Mouse (Mus musculus) spleen, postnatal 4 days (tissue): ENCODE data around the gene Fcgr2b.
"Not testable (repeated sequence)": the region's sequence is repeated elsewhere in the genome, so short reads cannot be mapped to it uniquely, and the experiment has no call there.

ENCODE experiments used
- DNase-seq, 2 experiments: peaks; one replicate each; pipeline ENCODE4 v3.0.0; 2022; ENCODE audit warnings: low spot score in 2 of 2

The Fcgr2b gene

DNA sequence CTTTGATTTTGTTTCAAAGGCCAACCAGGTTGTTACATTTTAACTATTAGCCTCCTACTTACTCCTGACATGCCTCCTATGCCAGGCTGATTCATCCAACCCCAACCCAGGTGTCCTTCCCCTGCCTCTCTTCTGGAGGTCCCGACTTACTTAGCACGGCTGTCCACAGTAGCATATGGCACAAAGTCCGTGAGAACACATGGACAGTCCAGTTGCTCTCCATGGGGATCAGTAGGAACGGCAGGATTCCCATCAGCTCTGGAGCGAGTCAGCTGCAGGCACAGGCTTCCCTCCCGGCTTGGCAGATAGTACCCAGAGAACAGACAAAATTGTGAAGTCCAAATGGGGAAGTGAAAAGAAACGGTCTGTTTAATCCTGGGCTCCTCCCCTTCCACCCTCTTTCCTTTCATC is 591 bp downstream of the Fcgr2b start:
- no peak for DNase-seq

- not testable (repeated sequence) for DNase-seq
Measured at GRCm38 (mm10) chr1:170975350-170975749, 997 bp downstream of the Fcgr2b start.

DNA sequence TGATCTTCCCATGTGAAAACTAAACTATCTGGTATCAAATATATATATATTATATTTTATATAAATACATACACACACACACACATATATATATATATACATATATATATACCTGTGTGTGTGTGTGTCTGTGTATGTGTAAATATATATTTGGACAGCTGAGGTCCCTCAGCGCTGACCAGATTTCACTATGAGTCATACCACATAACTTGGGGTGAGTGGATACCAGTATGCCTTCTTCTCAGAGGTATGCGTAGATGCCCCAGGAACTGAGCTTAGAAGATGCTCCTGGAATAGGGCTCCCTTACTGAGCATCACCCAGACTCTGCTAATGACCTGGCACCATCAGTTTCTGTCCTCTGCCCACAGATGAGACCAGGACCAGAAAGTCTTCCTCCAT is 1.6 kb downstream of the Fcgr2b start:
- DNase-seq = no peak

- no peak for DNase-seq
Measured at GRCm38 (mm10) chr1:170974171-170974570, 2.2 kb downstream of the Fcgr2b start.

- no peak for DNase-seq
Measured at GRCm38 (mm10) chr1:170972936-170973335, 3.4 kb downstream of the Fcgr2b start.

DNA sequence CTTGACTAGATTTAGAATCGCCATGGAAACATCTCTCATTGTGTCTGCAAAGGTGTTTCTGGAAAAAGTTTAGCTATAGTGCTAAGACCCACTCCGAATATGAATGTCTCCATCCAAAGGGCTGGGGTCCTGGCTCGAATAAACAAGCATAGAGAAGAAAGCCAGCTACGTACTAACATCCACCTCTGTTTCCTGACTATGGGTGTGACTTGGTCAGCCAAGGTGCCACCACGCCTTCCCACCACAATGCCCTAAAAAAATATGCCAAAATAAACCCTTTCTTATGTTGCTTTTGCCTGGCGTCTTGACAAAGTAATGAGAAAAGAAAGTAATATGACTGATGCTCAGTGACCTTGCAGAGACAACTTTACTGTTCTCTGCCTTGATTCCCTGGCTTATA is 3.9 kb downstream of the Fcgr2b start:
- DNase-seq = no peak

GRCm38 (mm10) chr1:170968576-170968975 is 7.8 kb downstream of the Fcgr2b start:
- no peak for DNase-seq

GRCm38 (mm10) chr1:170967581-170967980 is 8.8 kb downstream of the Fcgr2b start:
- DNase-seq = no peak

GRCm38 (mm10) chr1:170963087-170963486 is 13.3 kb downstream of the Fcgr2b start:
- no peak for DNase-seq

- no peak for DNase-seq
Measured at GRCm38 (mm10) chr1:170962301-170962700, 14.0 kb downstream of the Fcgr2b start.

DNA sequence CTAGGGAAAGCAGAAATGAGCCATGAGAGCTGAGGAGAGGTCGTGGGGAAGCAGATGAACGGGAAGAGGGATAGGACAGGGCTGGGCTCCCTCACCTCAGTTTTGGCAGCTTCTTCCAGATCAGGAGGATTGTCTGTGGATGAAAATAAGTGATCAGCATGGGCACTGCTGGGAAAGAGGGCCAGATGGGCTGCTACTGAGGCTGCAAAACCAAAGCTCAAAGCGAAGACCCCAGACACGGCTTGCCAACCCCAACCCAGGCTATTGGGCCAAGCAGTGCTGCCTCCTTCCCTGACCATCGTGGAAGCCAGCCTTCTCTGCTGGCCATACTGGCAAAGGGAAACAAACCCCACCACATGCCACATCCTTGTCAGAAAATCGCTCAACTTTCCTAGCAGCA is 15.2 kb downstream of the Fcgr2b start:
- DNase-seq = no peak

GRCm38 (mm10) chr1:170959791-170960190 is 16.6 kb downstream of the Fcgr2b start:
- no peak for DNase-seq

GRCm38 (mm10) chr1:170958225-170958624 is 18.1 kb downstream of the Fcgr2b start:
- no peak for DNase-seq

DNA sequence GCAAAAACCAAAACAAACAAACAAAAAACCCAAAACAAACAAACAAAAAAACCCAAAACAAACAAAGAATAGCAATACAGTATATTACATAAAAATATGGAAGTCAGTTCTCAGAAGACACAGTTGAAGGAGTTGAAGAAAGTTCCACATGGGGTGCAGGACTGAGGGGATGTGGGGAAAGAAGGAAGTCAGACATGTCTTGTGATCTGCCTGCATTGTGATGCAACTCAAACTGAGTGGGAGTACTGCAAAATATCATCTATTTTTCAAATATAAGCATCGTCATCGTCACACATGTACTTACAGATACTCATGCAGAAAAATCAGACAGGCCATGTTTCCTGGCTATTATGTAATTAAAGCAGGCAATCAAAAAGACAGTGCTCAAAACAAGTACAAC is 23.2 kb downstream of the Fcgr2b start:
- DNase-seq = no peak

GRCm38 (mm10) chr1:170950772-170951171 is 25.6 kb downstream of the Fcgr2b start:
- no peak for DNase-seq

DNA sequence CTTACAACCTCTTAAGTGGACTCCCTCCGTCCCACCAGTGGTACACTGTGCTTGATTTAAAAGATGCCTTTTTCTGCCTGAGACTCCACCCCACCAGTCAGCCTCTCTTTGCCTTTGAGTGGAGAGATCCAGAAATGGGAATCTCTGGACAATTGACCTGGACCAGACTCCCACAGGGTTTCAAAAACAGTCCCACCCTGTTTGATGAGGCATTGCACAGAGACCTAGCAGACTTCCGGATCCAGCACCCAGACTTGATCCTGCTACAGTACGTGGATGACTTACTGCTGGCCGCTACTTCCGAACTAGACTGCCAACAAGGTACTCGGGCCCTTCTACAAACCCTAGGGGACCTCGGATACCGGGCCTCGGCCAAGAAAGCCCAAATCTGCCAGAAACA is 31.4 kb downstream of the Fcgr2b start:
- not testable (repeated sequence) for DNase-seq

DNA sequence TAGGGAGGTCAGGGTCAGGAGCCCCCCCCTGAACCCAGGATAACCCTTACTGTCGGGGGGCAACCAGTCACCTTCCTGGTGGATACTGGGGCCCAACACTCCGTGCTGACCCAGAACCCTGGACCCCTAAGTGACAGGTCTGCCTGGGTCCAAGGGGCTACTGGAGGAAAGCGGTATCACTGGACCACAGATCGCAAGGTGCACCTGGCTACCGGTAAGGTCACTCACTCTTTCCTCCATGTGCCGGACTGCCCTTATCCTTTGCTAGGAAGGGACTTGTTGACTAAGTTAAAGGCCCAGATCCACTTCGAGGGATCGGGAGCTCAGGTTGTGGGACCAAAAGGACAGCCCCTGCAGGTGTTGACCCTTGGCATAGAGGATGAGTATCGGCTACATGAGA is 32.2 kb downstream of the Fcgr2b start:
- not testable (repeated sequence) for DNase-seq

DNA sequence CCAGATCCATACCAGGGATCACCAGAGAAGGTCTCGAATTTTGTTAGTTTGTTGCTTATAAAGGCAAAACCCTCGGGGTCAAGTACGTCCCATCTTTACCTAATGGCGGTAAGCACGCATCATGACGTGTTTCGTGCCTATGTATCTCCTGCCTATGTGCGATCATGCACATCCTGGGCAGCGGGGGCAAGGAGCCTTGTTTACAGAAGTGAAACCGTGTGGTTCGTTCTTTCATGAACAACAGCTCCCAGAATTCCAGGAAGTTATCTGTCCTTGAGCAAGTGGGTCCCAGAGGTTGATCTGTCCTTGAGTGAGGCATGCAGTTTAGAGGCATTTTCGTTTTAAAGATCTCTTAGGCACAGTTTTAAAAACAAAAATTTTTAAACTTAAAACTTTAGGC is 37.1 kb downstream of the Fcgr2b start:
- peak in 1 of 2 experiments; percentile 44 for DNase-seq

DNA sequence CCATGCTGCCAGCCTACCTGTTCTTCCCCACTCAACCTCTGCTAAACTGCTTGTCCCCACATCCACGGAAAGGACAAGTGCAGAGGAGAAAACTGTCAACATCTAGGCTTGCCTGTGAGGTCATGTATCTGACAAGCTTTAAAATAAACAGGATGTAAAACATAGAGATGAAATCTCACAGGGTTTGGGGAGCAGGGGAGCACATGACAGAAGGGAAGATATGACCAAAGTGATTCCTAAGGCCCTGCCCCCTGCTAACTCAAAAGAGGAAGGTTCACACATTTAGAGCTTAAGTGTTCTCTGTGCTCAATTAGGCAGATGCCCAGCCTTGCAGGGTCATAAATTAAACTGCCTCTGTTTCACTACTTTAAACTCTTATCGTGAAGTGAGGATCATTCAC is 42.0 kb downstream of the Fcgr2b start:
- DNase-seq = no peak

GRCm38 (mm10) chr1:170933940-170934339 is 42.4 kb downstream of the Fcgr2b start:
- DNase-seq = no peak

- no peak for DNase-seq
Measured at GRCm38 (mm10) chr1:170933386-170933920, 42.9 kb downstream of the Fcgr2b start.

- no peak for DNase-seq
Measured at GRCm38 (mm10) chr1:170932043-170932442, 44.3 kb downstream of the Fcgr2b start.

- no peak for DNase-seq
Measured at GRCm38 (mm10) chr1:170929245-170929644, 47.1 kb downstream of the Fcgr2b start.

DNA sequence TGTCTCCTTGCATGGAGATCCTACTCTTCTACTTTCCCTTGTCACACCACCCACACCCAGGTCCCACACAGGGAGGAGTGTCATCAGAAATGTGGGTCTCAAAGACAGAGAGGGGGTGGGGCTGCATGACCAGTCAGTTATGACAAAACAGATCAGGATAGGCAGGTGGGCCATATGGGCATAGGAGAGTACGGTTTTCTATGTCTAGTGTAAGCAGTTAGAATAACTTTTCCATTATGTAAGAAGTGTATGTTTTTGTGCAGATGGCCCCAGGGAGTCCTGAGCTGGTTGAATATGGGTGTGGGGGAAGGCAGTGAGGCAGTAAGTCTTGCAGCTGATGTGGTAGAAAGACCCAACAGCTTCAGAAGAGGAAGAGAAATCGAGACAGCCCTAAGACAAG is 47.9 kb downstream of the Fcgr2b start:
- peak in 1 of 2 experiments; percentile 55 for DNase-seq
